12 mouse cellular contexts compared by ENCODE assay signal in the genomic region with DNA sequence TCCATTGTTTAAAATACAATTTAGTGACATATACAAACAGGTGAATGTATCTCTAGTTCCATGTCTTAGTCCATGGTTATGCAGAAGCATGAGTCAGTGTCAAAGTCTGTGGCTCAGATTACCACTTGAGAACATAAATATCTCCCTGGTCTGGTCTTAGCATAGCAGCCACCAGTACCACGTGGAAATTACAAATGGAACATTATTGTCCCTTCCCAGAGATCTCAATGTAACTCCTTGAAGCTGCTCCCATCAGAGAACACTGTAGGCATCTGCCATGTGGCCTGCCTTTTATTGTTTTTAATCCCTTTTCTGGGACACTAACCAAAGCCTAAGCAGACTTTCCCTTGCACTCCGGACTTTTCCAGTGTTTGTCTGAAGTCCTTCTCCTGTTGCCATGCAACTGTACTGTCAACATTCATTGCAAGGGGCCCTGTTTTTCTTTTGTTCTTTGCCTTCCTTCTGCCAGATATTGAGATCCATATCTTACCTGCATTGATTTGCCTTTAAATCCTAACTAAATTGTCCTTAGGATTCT.
"Had no signal": no experiment of that assay in that cellular context is flagged by ENCODE, and none has a peak within 500 bp of the region (broad histone marks: within the 10 kb centered on the region; RNA-seq: fewer than 3 reads in every experiment).

No protein-coding gene starts in this region.

- H3K27ac ChIP-seq: kidney, postnatal 0 days; limb, embryonic 12.5 days; liver, embryonic 14.5 days; neural tube, embryonic 13.5 days; stomach, postnatal 0 days had no signal

- DNase-seq: kidney, adult 9 months; kidney, postnatal 36 days; layer of hippocampus, adult 9-11 months; layer of hippocampus, postnatal 36 days; lung, adult 18-20 months; right cerebral cortex, adult 18-20 months; thymus, postnatal 4 days had no signal

- H3K4me1 ChIP-seq: limb, embryonic 12.5 days had no signal

- H3K9ac ChIP-seq: limb, embryonic 12.5 days; liver, embryonic 14.5 days; neural tube, embryonic 13.5 days had no signal

- H3K4me3 ChIP-seq: limb, embryonic 12.5 days; neural tube, embryonic 13.5 days had no signal

- H3K36me3 ChIP-seq: limb, embryonic 12.5 days; neural tube, embryonic 13.5 days had no signal

- H3K9me3 ChIP-seq: limb, embryonic 12.5 days; neural tube, embryonic 13.5 days had no signal

- H3K4me2 ChIP-seq: limb, embryonic 12.5 days; neural tube, embryonic 13.5 days had no signal

- H3K27me3 ChIP-seq: limb, embryonic 12.5 days; neural tube, embryonic 13.5 days had no signal
